Mouse (Mus musculus) MEL (cell line): ENCODE measurements around the gene Ptk7.

Experiments used
- BHLHE40 ChIP-seq: IDR thresholded peaks from 2 replicates; pipeline ENCODE4 v1.6.1; 2012; ENCODE audit warnings: low read depth, mild to moderate bottlenecking, inconsistent platforms, low read length, improper control_type of control experiment, borderline replicate concordance
- CTCF ChIP-seq, 3 experiments: IDR thresholded peaks in 2 of 3; conservative IDR thresholded peaks in 1 of 3; 2 replicates each; pipeline ENCODE4 v1.5.1; 2011 to 2012; ENCODE audit warnings: low read length in 3 of 3, low read depth in 2 of 3, mild to moderate bottlenecking in 2 of 3, improper control_type of control experiment in 1 of 3, inconsistent platforms in 1 of 3, mixed read lengths in 1 of 3, moderate library complexity in 1 of 3; ENCODE audit not compliant: control insufficient read depth in 1 of 3, insufficient read depth in 1 of 3, poor library complexity in 1 of 3, severe bottlenecking in 1 of 3
- E2F4 ChIP-seq: IDR thresholded peaks from 2 replicates; pipeline ENCODE4 v1.6.1; 2011; ENCODE audit warnings: low read depth, low read length, improper control_type of control experiment, borderline replicate concordance
- HCFC1 ChIP-seq: IDR thresholded peaks from 2 replicates; pipeline ENCODE4 v1.6.1; 2012; ENCODE audit warnings: low read depth, mild to moderate bottlenecking, inconsistent platforms, low read length, improper control_type of control experiment, moderate library complexity
- MYC ChIP-seq: IDR thresholded peaks from 2 replicates; pipeline ENCODE4 v1.6.1; 2011; ENCODE audit warnings: low read depth, mild to moderate bottlenecking, low read length, improper control_type of control experiment, moderate library complexity
- NRF1 ChIP-seq: IDR thresholded peaks from 2 replicates; pipeline ENCODE4 v1.6.1; 2014; ENCODE audit warnings: low read depth, mild to moderate bottlenecking, inconsistent platforms, low read length, improper control_type of control experiment, moderate library complexity; ENCODE audit not compliant: poor library complexity, insufficient read depth, severe bottlenecking
- POLR2A ChIP-seq, 2 experiments: IDR thresholded peaks; 2 replicates each; pipeline ENCODE4 v1.6.1; 2011 to 2012; ENCODE audit warnings: low read length in 2 of 2, mild to moderate bottlenecking in 2 of 2, control low read depth in 1 of 2, improper control_type of control experiment in 1 of 2, low read depth in 1 of 2, moderate library complexity in 1 of 2; ENCODE audit not compliant: control insufficient read depth in 1 of 2, insufficient read depth in 1 of 2, poor library complexity in 1 of 2
- RAD21 ChIP-seq: IDR thresholded peaks from 2 replicates; pipeline ENCODE4 v1.6.1; 2011; ENCODE audit warnings: mild to moderate bottlenecking, low read depth, low read length, improper control_type of control experiment
- TCF12 ChIP-seq: IDR thresholded peaks from 2 replicates; pipeline ENCODE4 v1.6.1; 2014; ENCODE audit warnings: low read depth, mild to moderate bottlenecking, inconsistent platforms, low read length, improper control_type of control experiment, moderate library complexity
- UBTF ChIP-seq: IDR thresholded peaks from 2 replicates; pipeline ENCODE4 v1.6.1; 2012; ENCODE audit warnings: low read depth, mild to moderate bottlenecking, inconsistent platforms, low read length, improper control_type of control experiment, moderate library complexity, borderline replicate concordance; ENCODE audit not compliant: insufficient read depth
- ZKSCAN1 ChIP-seq: IDR thresholded peaks from 2 replicates; pipeline ENCODE4 v1.6.1; 2012; ENCODE audit warnings: low read depth, mild to moderate bottlenecking, inconsistent platforms, low read length, improper control_type of control experiment, moderate library complexity

GRCm38 (mm10) chr17:46605126-46605525 is 24.2 kb downstream of the Ptk7 start:
- TF ChIP-seq CTCF (IDR thresholded peaks at IDR 0.05 in 2 of 3, conservative IDR thresholded peaks at IDR 0.05 in 1 of 3; ENCODE audit: control insufficient read depth in 1 of 3, insufficient read depth in 1 of 3, low read depth in 2 of 3, low read length in 3 of 3, poor library complexity in 1 of 3, severe bottlenecking in 1 of 3), result no peak
- no peak for TF ChIP-seq NRF1
- no peak for TF ChIP-seq HCFC1
- no peak for TF ChIP-seq MYC
- no peak for TF ChIP-seq BHLHE40
- TF ChIP-seq RAD21, result no peak
- no peak for TF ChIP-seq UBTF
- no peak for TF ChIP-seq E2F4
- no peak for TF ChIP-seq POLR2A (IDR thresholded peaks at IDR 0.05; ENCODE audit: control insufficient read depth in 1 of 2, insufficient read depth in 1 of 2, low read depth in 1 of 2, low read length in 2 of 2, poor library complexity in 1 of 2)
- TF ChIP-seq ZKSCAN1, result no peak
- TF ChIP-seq TCF12, result no peak
